Mouse (Mus musculus) frontal cortex, postnatal 14 days (tissue): ENCODE measurements around the gene Klhl2.

ENCODE experiments used
- DNase-seq, 2 experiments: peaks; one replicate each; pipeline ENCODE4 v3.0.0; 2022; ENCODE audit warnings: low spot score in 2 of 2

Klhl2 gene

DNA sequence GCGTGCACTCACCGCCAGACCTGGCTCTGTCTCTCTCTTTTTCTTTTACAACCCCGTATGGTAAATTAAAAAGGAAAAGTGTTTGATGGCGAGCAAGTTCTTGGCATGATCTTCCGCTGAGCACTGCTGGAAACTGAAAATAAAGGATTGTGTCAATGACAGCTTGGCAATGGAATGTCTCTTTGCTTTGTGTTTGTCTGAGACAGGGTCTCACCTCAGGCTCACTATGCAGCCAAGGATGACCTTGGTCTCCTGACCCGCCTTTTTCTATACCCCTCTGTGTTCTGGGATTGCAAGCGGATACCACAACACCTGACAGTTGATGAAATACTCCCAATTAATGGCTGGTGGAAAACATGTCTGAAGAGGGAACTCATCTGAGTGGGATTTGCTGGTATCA is 80.2 kb downstream of the Klhl2 start:
- DNase-seq, result no peak

DNA sequence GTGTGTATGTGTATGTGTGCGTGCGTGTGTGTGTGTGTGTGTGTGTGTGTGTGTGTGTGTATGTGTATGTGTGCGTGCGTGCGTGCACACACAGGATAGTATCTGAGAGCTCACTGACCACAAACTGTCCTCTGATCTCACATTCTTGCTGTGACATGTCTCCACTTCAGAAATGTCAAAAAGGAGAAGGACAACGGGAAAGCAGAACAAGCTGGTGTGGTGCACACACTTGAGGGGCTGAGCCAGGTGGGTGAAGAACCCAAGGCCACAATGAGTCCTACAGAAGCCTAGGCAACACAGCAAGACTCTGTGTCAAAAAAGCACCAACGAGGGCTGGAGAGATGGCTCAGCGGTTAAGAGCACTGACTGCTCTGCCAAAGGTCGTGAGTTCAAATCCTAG is 81.2 kb downstream of the Klhl2 start:
- no peak for DNase-seq

DNA sequence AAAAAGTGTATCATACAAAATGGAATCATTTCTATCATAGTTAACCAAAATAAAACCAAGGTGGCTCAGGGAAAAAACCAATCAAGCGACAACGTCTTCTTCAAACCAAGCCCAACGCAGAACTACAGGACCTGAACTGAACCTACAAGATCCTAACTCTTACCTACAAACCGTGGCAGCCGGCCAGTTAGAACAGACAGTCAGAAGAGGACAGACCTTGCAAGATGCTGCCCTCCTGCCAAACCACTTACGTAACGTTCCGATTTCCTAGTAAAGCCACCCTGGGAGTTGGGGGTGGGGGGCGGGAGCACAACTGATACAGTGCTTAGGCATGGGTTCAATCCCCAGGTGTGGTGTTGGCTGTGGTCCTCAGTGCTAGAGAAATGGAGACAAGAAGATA is 82.8 kb downstream of the Klhl2 start:
- DNase-seq, result no peak

DNA sequence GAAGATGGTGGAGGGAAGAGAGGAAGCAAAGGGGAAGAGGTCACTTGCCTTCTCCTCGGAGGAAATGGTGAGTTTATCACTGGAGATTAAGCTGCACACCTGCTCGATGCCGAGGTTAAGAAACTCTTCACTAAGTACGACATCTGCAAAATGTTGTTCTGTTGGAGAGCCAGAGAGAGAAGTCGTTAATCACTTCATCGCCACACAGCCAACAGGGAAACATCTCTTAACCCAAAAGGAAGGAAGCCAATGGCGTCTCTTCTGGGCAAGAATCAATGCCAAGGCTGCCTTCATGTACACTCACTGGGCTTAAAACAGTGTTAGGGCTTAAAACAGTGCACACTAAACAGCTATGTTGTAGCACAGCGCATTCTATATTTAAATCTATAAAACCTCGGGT is 85.7 kb downstream of the Klhl2 start:
- no peak for DNase-seq

DNA sequence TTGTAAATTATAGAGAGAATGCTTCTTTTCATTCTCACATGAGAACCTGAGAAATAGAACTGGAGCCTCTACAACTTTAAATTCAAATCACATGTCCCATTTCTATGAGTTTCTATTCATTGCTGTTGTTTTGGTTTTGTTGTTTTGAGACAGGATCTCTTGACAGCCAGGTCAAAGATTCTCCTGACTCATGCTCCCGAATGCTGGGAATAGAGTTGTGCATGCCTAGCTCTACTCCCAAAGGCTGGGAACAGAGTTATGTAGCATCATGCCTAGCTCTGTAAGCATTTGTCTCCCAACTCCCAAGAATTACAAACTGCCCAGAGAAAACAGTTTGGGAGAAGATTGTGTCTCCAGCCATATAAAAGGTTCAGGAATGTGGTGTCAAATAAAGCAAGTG is 87.1 kb downstream of the Klhl2 start:
- no peak for DNase-seq

DNA sequence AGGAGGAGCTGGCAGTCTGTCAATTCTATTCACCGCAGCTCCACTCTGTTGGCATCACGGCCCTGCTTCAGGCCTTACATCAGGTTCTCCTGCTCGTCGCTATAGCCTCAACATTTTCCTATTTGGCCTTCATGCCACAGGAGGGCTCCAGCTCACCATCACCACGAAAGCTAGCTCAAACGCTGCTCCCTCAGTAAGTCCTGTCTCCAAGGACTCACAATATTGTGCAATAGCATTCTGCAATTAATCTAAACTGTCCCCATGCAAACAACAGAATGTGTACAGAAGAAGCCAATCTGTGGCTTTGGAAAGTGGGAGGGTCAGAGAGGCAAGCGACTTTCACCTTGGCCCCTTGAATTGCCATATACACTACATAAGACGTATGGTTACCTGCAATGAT is 88.4 kb downstream of the Klhl2 start:
- no peak for DNase-seq

DNA sequence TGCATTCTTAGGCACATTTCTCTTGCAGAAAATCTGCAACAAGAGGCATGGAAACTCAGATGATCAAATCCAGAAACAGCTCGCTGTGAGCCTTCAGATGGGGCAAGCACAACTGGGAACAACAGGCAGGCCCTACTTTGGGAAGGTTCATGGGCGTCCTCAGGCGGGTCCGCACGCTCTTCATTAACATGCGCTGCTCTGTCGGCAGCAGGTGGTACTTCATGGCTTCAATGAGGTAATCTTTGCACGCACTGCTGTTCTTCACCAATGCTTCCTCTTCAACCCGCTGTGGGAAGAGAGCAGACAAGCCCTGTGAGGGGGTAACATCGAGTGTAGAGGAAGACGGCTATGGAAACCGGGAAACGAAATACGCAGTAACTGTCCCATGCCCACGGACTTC is 91.9 kb downstream of the Klhl2 start:
- DNase-seq, result no peak

DNA sequence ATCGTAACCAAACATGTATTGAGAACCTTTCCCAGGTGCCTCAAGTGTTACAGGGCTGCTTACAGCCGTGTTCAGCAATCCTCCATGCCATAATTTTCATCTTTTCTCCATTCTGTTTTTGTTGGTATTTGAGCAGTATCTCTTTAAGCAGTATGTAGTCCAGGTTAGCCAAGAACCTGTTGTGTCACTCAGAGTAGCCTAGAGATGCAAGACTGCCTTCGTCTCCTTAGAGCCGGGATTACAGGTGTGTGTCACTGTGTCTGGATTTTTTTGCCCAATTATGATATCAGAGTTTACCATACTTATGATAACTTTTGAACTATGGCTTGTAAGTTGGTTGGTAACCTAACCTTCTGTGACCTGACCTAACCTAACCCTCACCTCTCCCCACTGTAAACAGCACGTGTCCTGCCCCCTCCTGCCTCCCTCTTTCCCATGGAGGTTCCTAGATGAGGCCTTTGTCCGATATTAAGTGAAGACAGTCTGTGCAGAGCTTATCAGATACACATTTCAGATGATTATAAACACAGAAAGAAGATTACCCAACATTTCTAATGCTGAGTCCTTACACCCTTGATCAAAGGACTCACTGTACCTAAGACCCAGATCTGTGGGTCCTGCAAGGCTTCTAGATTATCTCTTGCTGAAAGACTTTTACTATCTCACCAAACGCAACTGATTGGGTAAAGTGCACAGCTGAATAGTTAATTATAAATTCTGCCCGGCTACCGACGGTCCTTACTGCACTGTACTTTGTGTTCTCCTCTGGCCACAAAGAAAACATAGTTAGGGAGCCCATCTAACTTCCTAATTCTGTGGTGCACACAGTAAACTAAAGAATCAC is 103.4 kb downstream of the Klhl2 start:
- DNase-seq, result no peak

DNA sequence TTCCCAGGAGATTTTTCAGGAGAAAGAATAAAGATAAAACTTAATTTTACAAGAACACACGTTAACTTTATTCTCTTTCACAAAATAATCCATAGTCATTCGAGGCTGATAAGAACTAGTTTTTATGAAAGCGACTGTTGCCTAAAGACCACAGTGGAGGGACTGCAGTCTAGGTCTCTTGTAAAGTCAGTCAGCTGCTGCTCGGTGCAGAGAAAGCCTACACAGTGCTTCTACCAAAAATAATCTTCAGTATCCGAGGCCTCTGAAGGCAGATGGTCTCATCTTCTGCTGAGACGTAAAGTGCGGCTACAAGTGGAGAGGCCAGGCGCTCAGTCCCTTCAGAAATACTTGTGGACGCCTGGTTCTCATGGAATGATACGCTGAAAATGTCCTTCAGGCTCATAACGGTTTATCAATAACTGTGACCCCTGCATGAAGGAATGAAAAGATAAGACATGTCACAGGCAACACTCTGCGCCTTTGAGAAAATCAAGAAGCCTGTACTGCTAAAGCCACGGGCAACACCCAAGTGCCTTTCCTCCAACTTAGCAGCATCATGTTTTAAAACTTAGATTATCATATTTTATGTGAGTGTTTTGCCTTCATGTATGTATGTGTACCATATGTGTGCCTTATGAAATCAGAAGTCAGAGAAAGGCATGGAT is 109.1 kb downstream of the Klhl2 start:
- DNase-seq, result no peak

DNA sequence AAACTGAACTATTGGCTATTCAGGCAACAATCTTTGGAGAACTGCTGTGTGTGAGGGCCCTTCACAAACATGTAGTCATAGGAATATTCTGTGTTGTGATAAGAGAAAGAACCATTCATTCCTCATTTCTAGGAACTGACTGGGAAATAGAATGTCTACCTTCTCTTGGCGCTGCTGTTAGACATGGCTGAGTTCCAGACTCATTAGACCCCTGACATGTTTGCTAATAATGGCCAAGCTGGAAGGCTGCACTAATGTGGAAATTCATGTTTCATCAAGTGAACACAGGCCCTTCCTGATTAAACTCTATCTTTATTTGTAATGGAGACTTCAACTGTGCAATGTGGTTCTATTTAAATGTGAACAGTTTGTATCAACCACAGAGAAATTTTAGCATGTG is 110.9 kb downstream of the Klhl2 start:
- DNase-seq, result no peak

DNA sequence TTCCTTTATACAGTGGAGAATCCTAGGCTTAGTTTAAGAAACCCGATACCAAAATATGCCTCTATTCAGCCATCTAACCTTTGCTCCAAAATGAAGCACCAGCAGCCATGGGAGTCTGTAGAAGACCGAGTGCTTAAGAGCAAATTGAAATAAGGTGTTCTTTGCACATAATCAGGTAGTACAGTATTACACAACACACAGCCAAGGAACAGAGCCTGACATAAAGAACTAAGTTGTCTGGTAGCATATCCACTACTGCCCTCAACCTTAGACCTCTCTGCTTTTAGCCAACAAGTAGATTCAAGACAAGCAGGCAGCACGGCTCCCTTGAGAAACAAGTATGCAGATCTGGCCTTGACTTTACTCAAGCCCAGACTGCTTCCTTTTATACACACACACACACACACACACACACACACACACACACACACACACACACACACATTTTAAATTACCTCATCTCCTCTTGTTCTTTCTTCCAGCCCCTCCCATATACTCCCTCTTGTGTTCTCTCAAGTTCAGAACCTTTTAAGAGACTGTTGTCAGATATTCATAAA is 113.0 kb downstream of the Klhl2 start:
- no peak for DNase-seq

DNA sequence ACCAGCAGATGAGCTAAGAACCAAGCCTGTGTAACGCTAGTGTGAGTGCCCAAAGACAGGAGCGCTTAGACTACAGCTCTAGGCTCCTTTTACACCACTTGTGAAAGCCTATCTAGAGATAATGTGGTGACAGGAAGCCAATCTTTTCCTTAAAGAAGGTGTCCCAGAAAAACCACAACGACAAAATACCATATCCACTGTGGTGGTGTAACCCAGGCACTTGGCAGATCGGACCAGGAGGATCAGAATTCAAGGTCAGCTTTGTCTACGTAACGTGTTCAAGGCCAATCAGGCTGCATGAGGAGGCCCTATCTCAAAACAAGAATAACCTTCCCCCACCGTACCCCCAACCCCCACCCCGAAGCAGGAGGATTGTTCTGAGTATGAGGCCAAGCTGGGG is 114.7 kb downstream of the Klhl2 start:
- no peak for DNase-seq

DNA sequence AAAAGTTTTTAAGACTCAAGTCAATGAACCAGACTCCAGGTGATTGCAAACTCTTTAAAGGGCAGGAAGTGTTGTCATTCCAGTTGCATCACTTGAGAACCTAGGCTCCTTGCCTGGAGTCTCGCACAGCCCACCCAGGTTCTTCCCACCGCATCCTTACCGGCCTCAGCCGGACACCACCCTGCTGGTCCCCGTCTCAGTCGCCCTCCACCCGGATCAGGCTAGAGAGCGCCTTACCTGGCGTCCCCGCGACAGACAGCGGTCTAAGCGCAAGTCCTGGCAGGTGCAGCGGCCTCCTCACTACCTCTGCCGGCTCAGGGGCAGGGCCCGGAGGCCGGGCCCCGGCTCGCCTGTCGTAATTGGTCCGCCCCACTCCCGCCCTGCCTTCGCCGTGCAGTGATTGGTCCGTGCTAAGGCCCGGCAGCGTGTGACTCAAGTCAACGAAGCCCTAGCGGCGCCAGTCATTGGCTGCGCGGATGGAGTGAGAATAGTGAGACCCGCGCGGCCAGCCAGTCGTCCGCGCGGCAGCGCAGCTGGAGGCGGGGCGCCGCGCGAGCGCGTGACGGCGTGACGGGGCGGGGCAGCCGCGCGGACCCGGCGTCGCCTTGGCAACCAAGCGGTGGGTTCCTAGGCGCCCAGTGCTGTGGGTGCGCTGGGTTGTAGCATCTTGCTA is 116.4 kb downstream of the Klhl2 start, which contains the start of gene Msmo1:
Gene Msmo1 (minus strand): TSS at position 522 of the 673 bp plus-strand sequence.
- peak; percentile 97 to 98 for DNase-seq

DNA sequence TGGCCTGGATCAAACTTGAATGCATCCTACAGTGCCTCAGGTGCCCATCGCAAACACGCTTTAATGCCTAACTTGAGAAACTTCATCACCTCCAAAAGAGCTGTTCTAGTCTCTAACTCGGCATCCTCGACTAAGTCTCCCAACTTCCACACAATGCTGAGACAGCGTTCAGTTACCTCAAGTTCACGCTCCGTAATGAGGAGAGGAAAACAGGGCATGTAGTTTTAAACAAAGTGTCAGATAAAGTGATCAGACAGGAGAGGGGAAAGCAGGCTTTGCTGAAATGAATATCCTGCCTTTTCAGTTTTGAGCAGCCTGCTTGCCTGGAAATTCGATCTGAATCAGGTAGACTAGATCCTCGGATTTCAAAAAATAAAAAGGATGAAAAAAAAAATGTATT is 117.2 kb downstream of the Klhl2 start:
- no peak for DNase-seq

DNA sequence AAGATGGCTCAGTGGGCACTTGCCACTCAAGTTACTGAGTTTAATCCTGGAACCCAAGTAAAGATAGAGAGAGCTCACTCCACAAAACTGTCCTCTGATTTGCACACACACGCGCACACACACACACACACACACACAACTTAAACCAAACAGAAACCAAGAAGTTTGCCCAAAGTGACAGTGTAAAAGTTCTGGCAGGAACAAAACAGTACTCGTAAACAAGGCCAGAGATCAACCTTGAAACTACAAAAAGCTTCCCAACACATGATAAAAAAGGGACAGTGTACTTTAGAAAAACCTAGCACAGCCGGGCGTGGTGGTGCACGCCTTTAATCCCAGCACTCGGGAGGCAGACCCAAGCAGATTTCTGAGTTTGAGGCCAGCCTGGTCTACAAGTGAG is 121.7 kb downstream of the Klhl2 start:
- no peak for DNase-seq

DNA sequence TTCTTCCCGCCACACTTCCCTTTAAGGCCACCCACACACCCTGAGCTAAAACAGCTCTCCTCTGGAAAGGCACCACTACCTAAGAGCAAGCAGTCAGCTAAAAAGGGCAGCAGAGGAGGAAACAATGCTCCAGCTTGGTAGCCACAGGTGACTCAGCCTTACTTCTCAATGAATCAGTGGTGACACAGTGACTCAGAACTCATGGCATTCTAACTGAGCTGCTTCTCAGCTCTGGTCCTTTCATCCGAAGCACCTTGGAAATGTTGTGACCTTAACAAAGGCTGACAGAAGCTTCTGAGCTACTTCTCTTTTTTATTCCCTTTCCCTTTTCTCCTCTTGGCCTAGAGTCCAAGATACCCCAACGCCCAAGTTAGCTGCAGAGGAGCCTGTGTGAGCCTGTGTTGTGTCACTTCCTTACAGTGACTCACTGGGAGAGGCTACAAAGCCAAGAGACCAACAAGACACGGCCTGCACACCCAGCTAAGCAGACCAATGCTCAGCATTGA is 123.6 kb downstream of the Klhl2 start:
- DNase-seq, result no peak

DNA sequence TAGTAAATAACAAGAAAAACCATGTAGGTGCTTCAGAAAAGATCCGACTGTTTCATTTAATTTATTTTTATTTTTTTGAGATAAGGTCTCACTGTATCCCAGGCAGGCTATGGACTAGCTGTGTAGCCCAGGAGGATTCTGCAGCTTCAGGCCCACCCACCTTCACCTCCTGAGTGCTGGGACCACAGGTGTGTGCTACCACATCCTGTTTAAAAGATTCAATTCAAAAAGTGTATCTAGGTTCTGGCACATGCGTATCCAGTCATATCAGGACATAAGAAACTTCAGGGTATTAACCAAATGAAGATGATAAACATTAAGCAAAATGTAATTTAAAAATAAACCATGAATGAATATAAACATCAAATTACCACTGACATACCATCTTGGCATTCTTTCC is 126.6 kb downstream of the Klhl2 start:
- no peak for DNase-seq

DNA sequence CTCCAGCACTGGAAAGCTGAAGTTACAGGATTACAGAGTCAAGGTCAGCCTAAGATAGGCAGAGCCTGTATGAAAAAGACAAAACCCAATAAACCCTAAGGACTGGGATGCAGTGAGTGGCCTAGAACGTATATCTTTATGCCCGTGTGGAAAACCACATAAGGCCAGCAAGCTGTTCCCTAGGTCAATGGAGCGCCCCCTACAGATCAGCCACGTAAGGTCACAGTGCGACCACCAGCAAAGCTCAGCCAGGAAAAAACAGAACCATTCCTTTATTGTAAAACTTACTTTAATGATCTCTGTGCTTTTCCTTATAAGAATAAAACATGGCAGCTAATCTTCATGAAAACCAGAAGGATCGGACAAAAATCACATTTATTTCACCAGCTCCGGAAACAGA is 131.9 kb downstream of the Klhl2 start:
- DNase-seq, result no peak

DNA sequence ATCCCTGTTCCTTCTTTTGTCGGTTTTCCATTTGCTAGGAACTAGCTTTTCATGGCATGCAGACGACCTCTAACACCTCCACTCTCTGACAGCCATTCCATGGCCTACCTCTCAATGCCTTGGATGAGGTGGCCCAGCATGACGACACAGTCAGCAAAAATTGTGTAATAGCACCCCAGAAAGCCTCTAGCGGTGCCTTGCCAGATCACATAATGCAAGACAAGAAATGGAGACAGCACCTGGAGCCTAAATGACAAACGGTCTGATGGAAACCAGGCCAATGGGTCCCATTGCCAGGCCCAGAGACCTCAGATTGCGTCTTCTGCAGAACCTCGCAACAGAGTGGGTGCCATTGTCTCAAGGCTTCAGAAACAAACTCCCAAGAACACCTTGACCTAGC is 137.3 kb downstream of the Klhl2 start:
- DNase-seq, result no peak

DNA sequence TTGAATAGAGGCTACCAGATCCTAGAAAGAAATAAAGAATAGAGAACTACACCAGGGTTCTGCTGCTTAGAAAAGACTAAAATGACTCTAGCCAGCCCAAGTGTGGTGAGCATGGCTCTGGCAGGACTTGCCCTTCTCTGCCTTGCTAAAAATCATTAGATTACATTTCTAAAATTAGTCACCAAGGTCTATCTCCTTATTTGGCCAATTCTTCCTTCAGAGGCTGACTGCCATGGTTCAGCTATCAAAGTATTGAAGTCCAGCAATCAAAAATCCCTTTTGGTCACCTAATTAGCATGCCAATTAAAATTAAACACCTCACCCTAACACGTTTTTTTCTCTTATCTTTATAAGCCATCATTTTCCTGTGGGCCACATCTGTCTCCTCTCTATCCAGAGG is 138.3 kb downstream of the Klhl2 start:
- no peak for DNase-seq

DNA sequence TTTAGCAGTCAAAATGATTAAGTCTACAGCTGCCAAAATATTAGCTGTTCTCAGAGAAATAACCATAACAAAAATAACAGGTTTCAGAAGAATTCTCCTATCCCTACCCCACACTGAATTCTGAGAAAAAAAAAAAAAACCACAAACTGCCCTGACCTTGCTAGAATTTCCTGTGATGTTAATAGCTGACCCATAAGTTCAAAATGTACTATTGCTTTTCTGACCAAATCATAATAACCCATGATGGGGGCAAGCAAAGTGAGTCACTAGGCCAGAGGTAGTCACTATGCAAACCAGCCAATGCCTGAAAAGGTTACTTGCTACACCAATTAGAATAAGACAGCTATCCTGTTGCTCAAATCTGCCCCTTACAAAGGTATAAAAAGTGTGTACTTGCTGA is 142.3 kb downstream of the Klhl2 start:
- DNase-seq, result no peak

DNA sequence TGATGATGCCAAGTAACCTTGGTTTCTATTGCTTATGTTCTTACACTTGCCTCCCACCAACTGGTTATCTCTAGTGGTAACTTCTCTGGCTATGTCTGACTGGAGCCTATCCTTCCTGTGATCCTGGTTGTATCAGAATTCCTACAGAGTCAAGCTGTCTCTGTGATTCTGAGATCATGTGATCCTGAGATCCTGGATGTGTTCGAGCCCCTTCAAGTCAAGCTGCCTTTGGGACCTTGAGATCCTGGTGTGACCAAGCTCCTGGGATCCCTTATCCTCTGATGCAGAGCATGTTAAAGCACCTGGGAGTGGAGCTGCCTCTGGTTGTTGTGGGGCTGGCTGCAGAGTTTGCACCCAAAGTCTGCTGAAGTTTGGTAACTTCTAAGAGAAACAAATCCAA is 146.6 kb downstream of the Klhl2 start:
- DNase-seq, result no peak
